Mouse (Mus musculus): Measurements from ENCODE around the gene Cyp4a30b.

GRCm38 (mm10) chr4:115452304-115452703 lies at the start of gene Cyp4a30b:
- TF ChIP-seq CTCF (IDR thresholded peaks at IDR 0.05; ENCODE audit: low read depth) (no peak), EP300 (IDR thresholded peaks at IDR 0.05; ENCODE audit: low read depth) (no peak)
